Mouse (Mus musculus) heart, postnatal 36 days (tissue): ENCODE measurements around the gene Entpd8. TPM values are rescaled to one million over a fixed set of nuclear protein-coding genes. Genes with fewer than 3 reads are reported as not detected.
A peak's percentile ranks its signal among the peaks of the same experiment; 100 is the strongest.

ENCODE experiments used
- DNase-seq, 2 experiments: peaks; one replicate each; pipeline ENCODE4 v3.0.0; 2021 to 2022
- intact Hi-C: fragments of 180-260 bp; cut with DNase I; formaldehyde crosslinking; loops from one replicate; pipeline ENCODE4 v1.15.1; 2025
- total RNA-seq, 2 experiments: library from RNA; stranded (reverse); gene quantifications; 2 replicates each; pipeline ENCODE4 v1.2.3; 2021

Gene Entpd8
- total RNA-seq, result not detected

- no peak for DNase-seq
- intact Hi-C loops, result no loop called here
Measured at GRCm38 (mm10) chr2:25080076-25080475, at the start of gene Entpd8. Entpd8 (plus strand) TSS chr2:25080304.

- intact Hi-C loops, result no loop called here
- DNase-seq, result no peak
Measured at GRCm38 (mm10) chr2:25034994-25035393, 45.1 kb upstream of the Entpd8 start.

- intact Hi-C loops, result no loop called here
- DNase-seq, result no peak
Measured at GRCm38 (mm10) chr2:25040089-25040488, 40.0 kb upstream of the Entpd8 start.

- DNase-seq, result no peak
- intact Hi-C loops, result no loop called here
Measured at GRCm38 (mm10) chr2:25050921-25051320, 29.2 kb upstream of the Entpd8 start.

- intact Hi-C loops, result no loop called here
- DNase-seq, result no peak
Measured at GRCm38 (mm10) chr2:25051450-25051849, 28.7 kb upstream of the Entpd8 start.

- intact Hi-C loops, result no loop called here
- DNase-seq, result no peak
Measured at GRCm38 (mm10) chr2:25053101-25053500, 27.0 kb upstream of the Entpd8 start.

GRCm38 (mm10) chr2:25054221-25055067, 25.7 kb upstream of the Entpd8 start, which contains the start of gene Nsmf:
Nsmf (plus strand) TSS chr2:25054355.
- intact Hi-C loops, result no loop called here
- DNase-seq, result peak; percentile 90 to 91

GRCm38 (mm10) chr2:25055068-25055405, 25.1 kb upstream of the Entpd8 start:
- DNase-seq, result no peak
- intact Hi-C loops, result no loop called here

- intact Hi-C loops, result no loop called here
- no peak for DNase-seq
Measured at GRCm38 (mm10) chr2:25055409-25056155, 24.5 kb upstream of the Entpd8 start.

GRCm38 (mm10) chr2:25058926-25059325, 21.2 kb upstream of the Entpd8 start:
- no peak for DNase-seq
- intact Hi-C loops, result no loop called here

- DNase-seq, result no peak
- intact Hi-C loops, result no loop called here
Measured at GRCm38 (mm10) chr2:25063523-25063922, 16.6 kb upstream of the Entpd8 start.

- intact Hi-C loops, result no loop called here
- DNase-seq, result no peak
Measured at GRCm38 (mm10) chr2:25064285-25064684, 15.8 kb upstream of the Entpd8 start.

GRCm38 (mm10) chr2:25065537-25065936, 14.6 kb upstream of the Entpd8 start:
- intact Hi-C loops, result no loop called here
- DNase-seq, result no peak

GRCm38 (mm10) chr2:25066552-25066951, 13.6 kb upstream of the Entpd8 start:
- intact Hi-C loops, result no loop called here
- DNase-seq, result no peak

- intact Hi-C loops, result no loop called here
- DNase-seq, result no peak
Measured at GRCm38 (mm10) chr2:25069537-25069936, 10.6 kb upstream of the Entpd8 start.

GRCm38 (mm10) chr2:25072398-25072797, 7.7 kb upstream of the Entpd8 start:
- DNase-seq, result no peak
- intact Hi-C loops, result no loop called here

- DNase-seq, result no peak
- intact Hi-C loops, result no loop called here
Measured at GRCm38 (mm10) chr2:25075506-25075905, 4.6 kb upstream of the Entpd8 start.

GRCm38 (mm10) chr2:25078967-25079366, 1.1 kb upstream of the Entpd8 start:
- DNase-seq, result no peak
- intact Hi-C loops, result no loop called here

GRCm38 (mm10) chr2:25083697-25084096, 3.6 kb downstream of the Entpd8 start:
- DNase-seq, result no peak
- intact Hi-C loops, result no loop called here

- intact Hi-C loops, result no loop called here
- DNase-seq, result no peak
Measured at GRCm38 (mm10) chr2:25085571-25085970, 5.5 kb downstream of the Entpd8 start.

- intact Hi-C loops, result no loop called here
- no peak for DNase-seq
Measured at GRCm38 (mm10) chr2:25087842-25088241, 7.7 kb downstream of the Entpd8 start.

- DNase-seq, result no peak
- intact Hi-C loops, result no loop called here
Measured at GRCm38 (mm10) chr2:25088636-25089035, 8.5 kb downstream of the Entpd8 start.
